Mouse (Mus musculus): ENCODE results near the gene Cfap36. TPM values are rescaled to one million over a fixed set of nuclear protein-coding genes. Genes with fewer than 3 reads are reported as not detected.

Gene Cfap36
- 29.2 and 33.0 TPM in 2 replicates for polyA plus RNA-seq (2015; fragmentation: Nextera tagmentation; extraction: Ambion mirVana)

GRCm38 (mm10) chr11:29246883-29247650 is at the start of gene Cfap36:
Gene Cfap36, minus strand, starts transcription at chr11:29247409.

DNA sequence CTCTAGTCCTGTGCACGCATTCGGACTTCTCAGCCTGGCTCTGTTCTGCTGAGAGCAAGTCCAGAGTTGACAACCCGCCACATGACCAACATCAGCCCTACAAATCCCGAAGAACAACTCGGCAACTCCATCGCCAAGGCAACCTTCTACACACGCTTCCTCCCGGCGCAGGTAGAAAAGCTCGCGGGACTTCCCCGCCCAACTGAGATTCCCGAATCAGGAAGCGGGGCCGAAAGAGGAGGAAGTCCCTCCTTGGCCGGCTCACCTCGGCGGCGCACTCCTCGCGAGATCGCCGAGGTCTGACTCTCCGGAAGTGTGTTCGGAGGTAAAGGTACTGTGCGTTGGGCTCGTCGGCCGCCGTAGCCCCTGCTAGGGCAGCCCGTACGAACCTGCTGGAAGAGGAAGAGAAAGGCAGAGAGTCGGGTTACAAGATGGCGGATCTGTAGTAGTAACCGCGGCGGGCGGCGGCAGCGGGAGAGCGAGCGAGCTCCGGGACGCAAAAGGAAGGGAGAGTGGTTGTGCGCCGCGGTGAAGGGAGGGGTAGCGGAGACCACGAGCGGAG is 74.6 kb downstream of the Cfap36 start, which contains the start of gene Ppp4r3b:
TSS of gene Ppp4r3b (plus strand) at position 328 of the 562 bp plus-strand sequence.

Other genes with a start within 250 kb of the Cfap36 start
- 18.2 and 18.9 TPM in 2 replicates for gene Pnpt1, start 116.7 kb downstream of the Cfap36 start, polyA plus RNA-seq (2015; fragmentation: Nextera tagmentation; extraction: Ambion mirVana)
- 31.5 and 35.2 TPM in 2 replicates for gene Ppp4r3b, start 74.5 kb downstream of the Cfap36 start, polyA plus RNA-seq (2015; fragmentation: Nextera tagmentation; extraction: Ambion mirVana)
- 12.4 and 14.0 TPM in 2 replicates for gene Ccdc88a, start 126.2 kb upstream of the Cfap36 start, polyA plus RNA-seq (2015; fragmentation: Nextera tagmentation; extraction: Ambion mirVana)